Mouse (Mus musculus) retina, adult 2 months (tissue): ENCODE measurements around the gene Smc3.
"Not testable (repeated sequence)": the region's sequence is repeated elsewhere in the genome, so short reads cannot be mapped to it uniquely, and the experiment has no call there.

Source experiments
- DNase-seq: peaks from one replicate; pipeline ENCODE4 v3.0.0-alpha.2; 2012; ENCODE audit warnings: low read depth, low spot score

Smc3 gene

GRCm38 (mm10) chr19:53576061-53576460, 24.1 kb upstream of the Smc3 start:
- no peak for DNase-seq

GRCm38 (mm10) chr19:53577025-53577800, 23.0 kb upstream of the Smc3 start:
- DNase-seq = no peak

GRCm38 (mm10) chr19:53578597-53579252, 21.5 kb upstream of the Smc3 start:
- DNase-seq = peak; percentile 57

GRCm38 (mm10) chr19:53580271-53580670, 19.9 kb upstream of the Smc3 start:
- DNase-seq = not testable (repeated sequence)

GRCm38 (mm10) chr19:53587686-53588085, 12.5 kb upstream of the Smc3 start:
- not testable (repeated sequence) for DNase-seq

GRCm38 (mm10) chr19:53588968-53589367, 11.2 kb upstream of the Smc3 start, which contains the start of gene Nutf2-ps1:
Nutf2-ps1 (minus strand) TSS chr19:53589068.
- not testable (repeated sequence) for DNase-seq

- DNase-seq = no peak
These were observed 3.3 kb upstream of the Smc3 start for GRCm38 (mm10) chr19:53596723-53597474.

- peak; percentile 26 for DNase-seq
These were observed 558 bp downstream of the Smc3 start for GRCm38 (mm10) chr19:53600549-53601362.

GRCm38 (mm10) chr19:53601363-53601655, 1.1 kb downstream of the Smc3 start:
- DNase-seq = no peak

- no peak for DNase-seq
These were observed 8.7 kb downstream of the Smc3 start for GRCm38 (mm10) chr19:53608921-53609320.

- DNase-seq = no peak
These were observed 21.5 kb downstream of the Smc3 start for GRCm38 (mm10) chr19:53621681-53622080.

GRCm38 (mm10) chr19:53638041-53638440, 37.8 kb downstream of the Smc3 start:
- no peak for DNase-seq

- DNase-seq = no peak
These were observed 38.5 kb downstream of the Smc3 start for GRCm38 (mm10) chr19:53638727-53639126.

GRCm38 (mm10) chr19:53644020-53644595, 43.9 kb downstream of the Smc3 start:
- DNase-seq = no peak

- DNase-seq = no peak
These were observed 47.1 kb downstream of the Smc3 start for GRCm38 (mm10) chr19:53647301-53647700.

- no peak for DNase-seq
These were observed 47.9 kb downstream of the Smc3 start for GRCm38 (mm10) chr19:53648056-53648455.

GRCm38 (mm10) chr19:53648802-53649236, 48.6 kb downstream of the Smc3 start:
- peak; percentile 60 for DNase-seq

GRCm38 (mm10) chr19:53649361-53649760, 49.2 kb downstream of the Smc3 start:
- DNase-seq = no peak

- DNase-seq = no peak
These were observed 49.6 kb downstream of the Smc3 start for GRCm38 (mm10) chr19:53649802-53650201.

GRCm38 (mm10) chr19:53650921-53651320, 50.7 kb downstream of the Smc3 start:
- DNase-seq = no peak

- DNase-seq = no peak
These were observed 52.1 kb downstream of the Smc3 start for GRCm38 (mm10) chr19:53652267-53652666.
